ENCODE assay signal across 23 mouse cellular contexts in genomic region chr9:52337786-52338322, GRCm38 (mm10).
DNase-seq lines count a peak whose midpoint lies in the region; ATAC-seq and TF ChIP-seq lines count a peak whose summit lies in the region.
"Had no signal": no experiment of that assay in that cellular context is flagged by ENCODE, and none has a peak within 500 bp of the region (broad histone marks: within the 10 kb centered on the region; RNA-seq: fewer than 3 reads in every experiment).

No protein-coding gene starts in this region.

- TF ChIP-seq CTCF in midbrain, postnatal 0 days (IDR thresholded peaks at IDR 0.05) = no peak

- no peak overlapping the region for H3K27ac ChIP-seq in forebrain, embryonic 13.5 days
- H3K27ac ChIP-seq in forebrain, embryonic 12.5 days = no peak overlapping the region
- 0 out of 2 replicates have a peak overlapping the region, but pooled peaks have one; percentile 4 for H3K27ac ChIP-seq in midbrain, embryonic 15.5 days
- H3K27ac ChIP-seq in midbrain, embryonic 11.5 days (ENCODE audit: low read depth, low read length) = no peak overlapping the region
- no peak overlapping the region for H3K27ac ChIP-seq in midbrain, postnatal 0 days (ENCODE audit: low read depth, low read length)
- H3K27ac ChIP-seq: embryonic facial prominence, embryonic 13.5 days; heart, adult 2 months; heart, embryonic 15.5 days; hindbrain, embryonic 15.5 days had no signal

- WGBS in forebrain, embryonic 13.5 days = 40% methylated on average over 3 of the region's 4 CpGs
- 57% methylated on average over 4 of the region's 4 CpGs for WGBS in forebrain, embryonic 12.5 days
- 38% methylated on average over 4 of the region's 4 CpGs for WGBS in midbrain, embryonic 15.5 days
- WGBS in midbrain, embryonic 11.5 days = 68% methylated on average over 4 of the region's 4 CpGs
- 31% methylated on average over 4 of the region's 4 CpGs for WGBS in midbrain, postnatal 0 days

- H3K4me1 ChIP-seq in forebrain, embryonic 13.5 days = peaks cover 6% of the 10 kb centered on the region; the same call in 1 of the 2 replicates
- no peaks in the 10 kb centered on the region; the same call in 1 of the 2 replicates for H3K4me1 ChIP-seq in forebrain, embryonic 12.5 days
- H3K4me1 ChIP-seq in midbrain, embryonic 15.5 days = no peaks in the 10 kb centered on the region
- no peaks in the 10 kb centered on the region for H3K4me1 ChIP-seq in midbrain, embryonic 11.5 days (ENCODE audit: control insufficient read depth, insufficient read depth, low read length)
- no peaks in the 10 kb centered on the region for H3K4me1 ChIP-seq in midbrain, postnatal 0 days (ENCODE audit: insufficient read depth, low read length)
- H3K4me1 ChIP-seq: embryonic facial prominence, embryonic 13.5 days; heart, embryonic 15.5 days; hindbrain, embryonic 15.5 days had no signal

- no peak overlapping the region for H3K9ac ChIP-seq in forebrain, embryonic 13.5 days
- no peak overlapping the region for H3K9ac ChIP-seq in forebrain, embryonic 12.5 days
- no peak overlapping the region for H3K9ac ChIP-seq in midbrain, embryonic 15.5 days
- no peak overlapping the region for H3K9ac ChIP-seq in midbrain, embryonic 11.5 days (ENCODE audit: low read length)
- no peak overlapping the region for H3K9ac ChIP-seq in midbrain, postnatal 0 days (replicated peaks; ENCODE audit: low read length, poor library complexity, severe bottlenecking)
- H3K9ac ChIP-seq: embryonic facial prominence, embryonic 13.5 days; heart, embryonic 15.5 days; hindbrain, embryonic 15.5 days had no signal

- DNase-seq in layer of hippocampus, adult 11-12 months (ENCODE audit: low spot score) = peak; percentile 3
- no peak for DNase-seq in layer of hippocampus, postnatal 10 days (ENCODE audit: low spot score in 2 of 2)
- DNase-seq in midbrain, embryonic 11.5 days (ENCODE audit: low spot score, missing footprints) = no peak
- DNase-seq in midbrain, postnatal 0 days (ENCODE audit: low spot score) = peak; percentile 9
- DNase-seq in heart, postnatal 25 days (ENCODE audit: low spot score) = no peak
- DNase-seq: adrenal gland, postnatal 25 days; cerebellum, adult 11 months; cerebellum, adult 8-10 months; cerebellum, postnatal 14 days; gastrocnemius, postnatal 14 days; heart, adult 2 months; heart, postnatal 14 days had no signal

- ATAC-seq in forebrain, embryonic 13.5 days = peak; percentile 36; the same call in 1 of the 2 replicates
- no peak for ATAC-seq in forebrain, embryonic 12.5 days (ENCODE audit: low FRiP score)
- peak; percentile 27; the same call in 1 of the 2 replicates for ATAC-seq in midbrain, embryonic 15.5 days (replicated peaks)
- no peak for ATAC-seq in midbrain, embryonic 11.5 days (ENCODE audit: low FRiP score)
- no peak for ATAC-seq in midbrain, postnatal 0 days (ENCODE audit: low FRiP score)
- ATAC-seq: activated CD4-positive, CD25-positive, alpha-beta regulatory T cell, adult 4 months; inflammation-experienced regulatory T-cells, adult 6 months; intestine, postnatal 0 days; Patski had no signal

- H3K4me2 ChIP-seq in forebrain, embryonic 13.5 days = no peak overlapping the region
- no peak overlapping the region for H3K4me2 ChIP-seq in forebrain, embryonic 12.5 days
- H3K4me2 ChIP-seq in midbrain, embryonic 15.5 days = no peak overlapping the region
- H3K4me2 ChIP-seq in midbrain, embryonic 11.5 days = no peak overlapping the region
- no peak overlapping the region for H3K4me2 ChIP-seq in midbrain, postnatal 0 days (ENCODE audit: low read depth, low read length, poor library complexity, severe bottlenecking)
- H3K4me2 ChIP-seq: embryonic facial prominence, embryonic 13.5 days; heart, embryonic 11.5 days; heart, embryonic 15.5 days; hindbrain, embryonic 15.5 days had no signal

- no peaks in the 10 kb centered on the region for H3K36me3 ChIP-seq in forebrain, embryonic 13.5 days (ENCODE audit: poor library complexity, severe bottlenecking)
- H3K36me3 ChIP-seq in forebrain, embryonic 12.5 days (replicated peaks) = no peaks in the 10 kb centered on the region
- no peaks in the 10 kb centered on the region for H3K36me3 ChIP-seq in midbrain, embryonic 15.5 days (replicated peaks)
- H3K36me3 ChIP-seq in midbrain, embryonic 11.5 days (ENCODE audit: control insufficient read depth, insufficient read depth, low read length) = no peaks in the 10 kb centered on the region
- H3K36me3 ChIP-seq in midbrain, postnatal 0 days (ENCODE audit: insufficient read depth, low read length) = no peaks in the 10 kb centered on the region
- H3K36me3 ChIP-seq: embryonic facial prominence, embryonic 13.5 days; heart, embryonic 15.5 days; hindbrain, embryonic 15.5 days had no signal

- no peaks in the 10 kb centered on the region for H3K9me3 ChIP-seq in forebrain, embryonic 13.5 days (replicated peaks)
- H3K9me3 ChIP-seq in forebrain, embryonic 12.5 days = no peaks in the 10 kb centered on the region
- no peaks in the 10 kb centered on the region for H3K9me3 ChIP-seq in midbrain, embryonic 15.5 days
- H3K9me3 ChIP-seq in midbrain, embryonic 11.5 days (ENCODE audit: control insufficient read depth, low read length) = no peaks in the 10 kb centered on the region
- H3K9me3 ChIP-seq in midbrain, postnatal 0 days (ENCODE audit: low read length) = no peaks in the 10 kb centered on the region
- H3K9me3 ChIP-seq: embryonic facial prominence, embryonic 13.5 days; heart, embryonic 15.5 days; hindbrain, embryonic 15.5 days had no signal

- no peak overlapping the region for H3K4me3 ChIP-seq in forebrain, embryonic 13.5 days
- no peak overlapping the region for H3K4me3 ChIP-seq in forebrain, embryonic 12.5 days (replicated peaks)
- no peak overlapping the region for H3K4me3 ChIP-seq in midbrain, embryonic 15.5 days
- H3K4me3 ChIP-seq in midbrain, embryonic 11.5 days (ENCODE audit: low read depth, low read length) = no peak overlapping the region
- H3K4me3 ChIP-seq in midbrain, postnatal 0 days (ENCODE audit: low read depth, low read length) = no peak overlapping the region
- H3K4me3 ChIP-seq: embryonic facial prominence, embryonic 13.5 days; heart, adult 2 months; heart, embryonic 15.5 days; hindbrain, embryonic 15.5 days had no signal

- H3K27me3 ChIP-seq in forebrain, embryonic 13.5 days = no peaks in the 10 kb centered on the region
- H3K27me3 ChIP-seq in forebrain, embryonic 12.5 days = no peaks in the 10 kb centered on the region
- no peaks in the 10 kb centered on the region for H3K27me3 ChIP-seq in midbrain, embryonic 15.5 days (replicated peaks)
- no peaks in the 10 kb centered on the region for H3K27me3 ChIP-seq in midbrain, embryonic 11.5 days (ENCODE audit: control insufficient read depth, insufficient read depth, low read length)
- no peaks in the 10 kb centered on the region for H3K27me3 ChIP-seq in midbrain, postnatal 0 days (ENCODE audit: insufficient read depth, low read length)
- H3K27me3 ChIP-seq: embryonic facial prominence, embryonic 13.5 days; heart, embryonic 15.5 days; hindbrain, embryonic 15.5 days; Patski had no signal

- intact Hi-C loops in heart, postnatal 25 days (cut with DNase I) = no loop called here

Comparison
In these comparisons a context has a peak if more than half of its experiments do, and no peak if none do; other contexts are left out.
1. ATAC-seq: peak in forebrain, embryonic 13.5 days (single experiment) and midbrain, embryonic 15.5 days (single experiment); none in forebrain, embryonic 12.5 days (single experiment), midbrain, embryonic 11.5 days (single experiment) and midbrain, postnatal 0 days (single experiment).
2. DNase-seq: peak in layer of hippocampus, adult 11-12 months (single experiment) and midbrain, postnatal 0 days (single experiment); none in layer of hippocampus, postnatal 10 days (0 of 2), midbrain, embryonic 11.5 days (single experiment) and heart, postnatal 25 days (single experiment).